Mouse (Mus musculus): ENCODE measurements at regions not wholly inside any gene's neighbourhood (a gene's known extent, or its start where the extent isn't known, plus 50 kb on each side); places are given as distances from the start of the nearest gene placed in this dataset.
A peak's percentile ranks its signal among the peaks of the same experiment; 100 is the strongest.

- no peak for DNase-seq
- WGBS: 72% methylated on average over 3 of the region's 3 CpGs
- no peak overlapping the region for H3K4me3 ChIP-seq (replicated peaks; ENCODE audit: extremely low read depth, low read depth, low read length)
- TF ChIP-seq POLR2A (IDR thresholded peaks at IDR 0.05; ENCODE audit: borderline replicate concordance, extremely low read depth, low read depth, low read length) (no peak), CTCF (IDR thresholded peaks at IDR 0.05; ENCODE audit: insufficient read depth, low read length) (no peak)
- no peaks in the 10 kb centered on the region for H3K4me1 ChIP-seq (ENCODE audit: control insufficient read depth, insufficient read depth, low read length)
Observed at GRCm38 (mm10) chr3:131698070-131698750, 133.6 kb downstream of the Papss1 start.

GRCm38 (mm10) chr3:131703134-131703533 lies 138.6 kb downstream of the Papss1 start:
- no peaks in the 10 kb centered on the region for H3K4me1 ChIP-seq (ENCODE audit: control insufficient read depth, insufficient read depth, low read length)
- no peak for DNase-seq
- no peak for TF ChIP-seq POLR2A (IDR thresholded peaks at IDR 0.05; ENCODE audit: borderline replicate concordance, extremely low read depth, low read depth, low read length)
- TF ChIP-seq CTCF (IDR thresholded peaks at IDR 0.05; ENCODE audit: insufficient read depth, low read length): peak; percentile 24; the same call in 1 of the 2 replicates
- no peak overlapping the region for H3K4me3 ChIP-seq (replicated peaks; ENCODE audit: extremely low read depth, low read depth, low read length)

- no peak overlapping the region for H3K4me3 ChIP-seq (replicated peaks; ENCODE audit: extremely low read depth, low read depth, low read length)
- DNase-seq: no peak
- H3K4me1 ChIP-seq (ENCODE audit: control insufficient read depth, insufficient read depth, low read length): no peaks in the 10 kb centered on the region
- TF ChIP-seq POLR2A (IDR thresholded peaks at IDR 0.05; ENCODE audit: borderline replicate concordance, extremely low read depth, low read depth, low read length): no peak
- TF ChIP-seq CTCF (IDR thresholded peaks at IDR 0.05; ENCODE audit: insufficient read depth, low read length): no peak
- WGBS: 88% methylated on average over 8 of the region's 8 CpGs
Observed at GRCm38 (mm10) chr3:131713532-131713931, 149.0 kb downstream of the Papss1 start.

- DNase-seq: no peak
- no peaks in the 10 kb centered on the region for H3K4me1 ChIP-seq (ENCODE audit: control insufficient read depth, insufficient read depth, low read length)
- H3K4me3 ChIP-seq (replicated peaks; ENCODE audit: extremely low read depth, low read depth, low read length): no peak overlapping the region
- WGBS: 82% methylated on average over 8 of the region's 8 CpGs
- TF ChIP-seq POLR2A (IDR thresholded peaks at IDR 0.05; ENCODE audit: borderline replicate concordance, extremely low read depth, low read depth, low read length) (no peak), CTCF (IDR thresholded peaks at IDR 0.05; ENCODE audit: insufficient read depth, low read length) (no peak)
Observed at GRCm38 (mm10) chr3:131718761-131719160, 154.2 kb downstream of the Papss1 start.

GRCm38 (mm10) chr3:131728618-131729017 lies 164.1 kb downstream of the Papss1 start:
- DNase-seq: no peak
- WGBS: 84% methylated on average over 3 of the region's 3 CpGs
- TF ChIP-seq CTCF (IDR thresholded peaks at IDR 0.05; ENCODE audit: insufficient read depth, low read length) (no peak), POLR2A (IDR thresholded peaks at IDR 0.05; ENCODE audit: borderline replicate concordance, extremely low read depth, low read depth, low read length) (no peak)
- H3K4me3 ChIP-seq (replicated peaks; ENCODE audit: extremely low read depth, low read depth, low read length): no peak overlapping the region
- no peaks in the 10 kb centered on the region for H3K4me1 ChIP-seq (ENCODE audit: control insufficient read depth, insufficient read depth, low read length)

GRCm38 (mm10) chr3:131734226-131734625 lies 169.7 kb downstream of the Papss1 start:
- TF ChIP-seq POLR2A (IDR thresholded peaks at IDR 0.05; ENCODE audit: borderline replicate concordance, extremely low read depth, low read depth, low read length) (no peak), CTCF (IDR thresholded peaks at IDR 0.05; ENCODE audit: insufficient read depth, low read length) (no peak)
- 34% methylated on average over 6 of the region's 6 CpGs for WGBS
- Histone ChIP-seq H3K4me3 (replicated peaks; ENCODE audit: extremely low read depth, low read depth, low read length) (no peak overlapping the region), H3K4me1 (ENCODE audit: control insufficient read depth, insufficient read depth, low read length) (no peaks in the 10 kb centered on the region)
- no peak for DNase-seq

GRCm38 (mm10) chr3:131737461-131737860 lies 172.9 kb downstream of the Papss1 start:
- TF ChIP-seq POLR2A (IDR thresholded peaks at IDR 0.05; ENCODE audit: borderline replicate concordance, extremely low read depth, low read depth, low read length): no peak
- TF ChIP-seq CTCF (IDR thresholded peaks at IDR 0.05; ENCODE audit: insufficient read depth, low read length): no peak
- Histone ChIP-seq H3K4me3 (replicated peaks; ENCODE audit: extremely low read depth, low read depth, low read length) (no peak overlapping the region), H3K4me1 (ENCODE audit: control insufficient read depth, insufficient read depth, low read length) (no peaks in the 10 kb centered on the region)
- WGBS: 51% methylated on average over 6 of the region's 6 CpGs
- DNase-seq: no peak

- Histone ChIP-seq H3K4me3 (replicated peaks; ENCODE audit: extremely low read depth, low read depth, low read length) (no peak overlapping the region), H3K4me1 (ENCODE audit: control insufficient read depth, insufficient read depth, low read length) (no peaks in the 10 kb centered on the region)
- DNase-seq: no peak
- TF ChIP-seq CTCF (IDR thresholded peaks at IDR 0.05; ENCODE audit: insufficient read depth, low read length) (no peak), POLR2A (IDR thresholded peaks at IDR 0.05; ENCODE audit: borderline replicate concordance, extremely low read depth, low read depth, low read length) (no peak)
- WGBS: 81% methylated on average over 17 of the region's 17 CpGs
Observed at GRCm38 (mm10) chr3:131737953-131738598, 173.5 kb downstream of the Papss1 start.

- Histone ChIP-seq H3K4me1 (ENCODE audit: control insufficient read depth, insufficient read depth, low read length) (no peaks in the 10 kb centered on the region), H3K4me3 (replicated peaks; ENCODE audit: extremely low read depth, low read depth, low read length) (no peak overlapping the region)
- no peak for TF ChIP-seq CTCF (IDR thresholded peaks at IDR 0.05; ENCODE audit: insufficient read depth, low read length)
- DNase-seq: no peak
- 58% methylated on average over 2 of the region's 2 CpGs for WGBS
Observed at GRCm38 (mm10) chr3:131755537-131755936, 191.0 kb downstream of the Papss1 start.

- Histone ChIP-seq H3K4me3 (replicated peaks; ENCODE audit: extremely low read depth, low read depth, low read length) (no peak overlapping the region), H3K4me1 (ENCODE audit: control insufficient read depth, insufficient read depth, low read length) (no peaks in the 10 kb centered on the region)
- TF ChIP-seq POLR2A (IDR thresholded peaks at IDR 0.05; ENCODE audit: borderline replicate concordance, extremely low read depth, low read depth, low read length) (no peak), CTCF (IDR thresholded peaks at IDR 0.05; ENCODE audit: insufficient read depth, low read length) (no peak)
- no peak for DNase-seq
- 77% methylated on average over 5 of the region's 5 CpGs for WGBS
Observed at GRCm38 (mm10) chr3:131756126-131756525, 191.6 kb downstream of the Papss1 start.
